Mouse (Mus musculus): ENCODE measurements at regions not wholly inside any gene's neighbourhood (a gene's known extent, or its start where the extent isn't known, plus 50 kb on each side); places are given as distances from the start of the nearest gene placed in this dataset. TPM values are rescaled to one million over a fixed set of nuclear protein-coding genes. Genes with fewer than 3 reads are reported as not detected.

- no peak for DNase-seq (ENCODE audit: low spot score)
These were observed 169.9 kb upstream of the Kcnab2 start for GRCm38 (mm10) chr4:152647620-152648019.

GRCm38 (mm10) chr4:152647084-152647483 lies 169.4 kb upstream of the Kcnab2 start:
- no peak for DNase-seq (ENCODE audit: low spot score)

- DNase-seq (ENCODE audit: low spot score): no peak
These were observed 159.4 kb upstream of the Kcnab2 start for GRCm38 (mm10) chr4:152637088-152637487.

- DNase-seq (ENCODE audit: low spot score): no peak
These were observed 156.2 kb upstream of the Kcnab2 start for GRCm38 (mm10) chr4:152633896-152634295.

- DNase-seq (ENCODE audit: low spot score): no peak
These were observed 150.4 kb upstream of the Kcnab2 start for GRCm38 (mm10) chr4:152628111-152628510.

GRCm38 (mm10) chr4:152625032-152626003 lies 147.6 kb upstream of the Kcnab2 start:
- DNase-seq (ENCODE audit: low spot score): peak; percentile 19

- no peak for DNase-seq (ENCODE audit: low spot score)
These were observed 144.5 kb upstream of the Kcnab2 start for GRCm38 (mm10) chr4:152622022-152622777.

- DNase-seq (ENCODE audit: low spot score): no peak
These were observed 140.0 kb upstream of the Kcnab2 start for GRCm38 (mm10) chr4:152617636-152618035.

GRCm38 (mm10) chr4:152615155-152615554 lies 137.5 kb upstream of the Kcnab2 start:
- no peak for DNase-seq (ENCODE audit: low spot score)

GRCm38 (mm10) chr4:152614356-152615100 lies 136.9 kb upstream of the Kcnab2 start:
- no peak for DNase-seq (ENCODE audit: low spot score)

Small RNA genes lying in the stretch of these regions (microRNA-seq; reads per million reads assigned to microRNA genes)
- gene Gm25779 (ENCODE audit: borderline number of aligned reads): not detected

Data from thymus, postnatal 0 days (tissue).